Mouse (Mus musculus) forebrain, embryonic 11.5 days (tissue): ENCODE measurements at regions not wholly inside any gene's neighbourhood (a gene's known extent, or its start where the extent isn't known, plus 50 kb on each side); places are given as distances from the start of the nearest gene placed in this dataset.

Source experiments
- ATAC-seq: fragments of 200-750 bp; cut with Nextera tagmentation; replicated peaks from 2 replicates; pipeline ENCODE4 v1.8.0; 2017; ENCODE audit warnings: moderate TSS enrichment; ENCODE audit not compliant: low FRiP score
- DNase-seq: peaks from one replicate; pipeline ENCODE4 v3.0.0-alpha.2; 2017; ENCODE audit warnings: low spot score
- H3K27ac ChIP-seq: fragments of 300-500 bp; sonication (generic); 2 replicates; pipeline ENCODE4 v1.5.1; 2014; ENCODE audit warnings: low read depth, low read length
- H3K27me3 ChIP-seq: fragments of 300-500 bp; sonication (generic); 2 replicates; pipeline ENCODE4 v1.6.1; 2014; ENCODE audit warnings: mild to moderate bottlenecking, low read length, mixed read lengths; ENCODE audit not compliant: control insufficient read depth, insufficient read depth
- H3K36me3 ChIP-seq: fragments of 300-500 bp; sonication (generic); 2 replicates; pipeline ENCODE4 v1.6.1; 2014; ENCODE audit warnings: mild to moderate bottlenecking, low read length, moderate library complexity, mixed read lengths; ENCODE audit not compliant: control insufficient read depth, insufficient read depth
- H3K4me1 ChIP-seq: fragments of 300-500 bp; sonication (generic); replicated peaks from 2 replicates; pipeline ENCODE4 v1.6.1; 2014; ENCODE audit warnings: low read length, mixed read lengths; ENCODE audit not compliant: control insufficient read depth, insufficient read depth
- H3K4me2 ChIP-seq: fragments of 300-500 bp; sonication (generic); 2 replicates; pipeline ENCODE4 v1.6.1; 2014; ENCODE audit warnings: low read depth, mild to moderate bottlenecking, low read length, moderate library complexity, mixed read lengths; ENCODE audit not compliant: severe bottlenecking
- H3K4me3 ChIP-seq: fragments of 300-500 bp; sonication (generic); 2 replicates; pipeline ENCODE4 v1.5.1; 2014; ENCODE audit warnings: low read depth, low read length
- H3K9ac ChIP-seq: fragments of 300-500 bp; sonication (generic); 2 replicates; pipeline ENCODE4 v1.6.1; 2014; ENCODE audit warnings: low read length
- H3K9me3 ChIP-seq: fragments of 300-500 bp; sonication (generic); 2 replicates; pipeline ENCODE4 v1.6.1; 2016; ENCODE audit warnings: low read length, mixed read lengths; ENCODE audit not compliant: control insufficient read depth
- WGBS: fragments of 180-500 bp; shearing (Covaris S2); extraction: QIAGEN DNeasy Blood & Tissue Kit; methylation state at CpG from one replicate; pipeline ENCODE4 v1.1.7; 2014; 5-methylcytosine and 5-hydroxymethylcytosine counted together

- WGBS, result 70% methylated on average over 5 of the region's 5 CpGs
- Histone ChIP-seq H3K4me1 (no peaks in the 10 kb centered on the region), H3K4me3 (no peak overlapping the region), H3K9ac (no peak overlapping the region), H3K27ac (no peak overlapping the region), H3K4me2 (no peak overlapping the region), H3K27me3 (peaks cover 9% of the 10 kb centered on the region), H3K9me3 (no peaks in the 10 kb centered on the region), H3K36me3 (no peaks in the 10 kb centered on the region)
- no peak for DNase-seq
- ATAC-seq, result no peak
These were observed 113.2 kb downstream of the Efnb1 start for GRCm38 (mm10) chrX:99249038-99249607.

GRCm38 (mm10) chrX:99248181-99248580 is 112.3 kb downstream of the Efnb1 start:
- 82% methylated on average over 5 of the region's 5 CpGs for WGBS
- DNase-seq (no peak), ATAC-seq (no peak)
- Histone ChIP-seq H3K4me1 (no peaks in the 10 kb centered on the region), H3K27me3 (peaks cover 4% of the 10 kb centered on the region; the same call in 1 of the 2 replicates), H3K9me3 (no peaks in the 10 kb centered on the region), H3K9ac (no peak overlapping the region), H3K27ac (no peak overlapping the region), H3K4me3 (no peak overlapping the region), H3K4me2 (no peak overlapping the region), H3K36me3 (no peaks in the 10 kb centered on the region)

GRCm38 (mm10) chrX:99246704-99247103 is 110.8 kb downstream of the Efnb1 start:
- ATAC-seq, result no peak
- no peaks in the 10 kb centered on the region for H3K9me3 ChIP-seq
- H3K27me3 ChIP-seq, result peaks cover 8% of the 10 kb centered on the region; the same call in 1 of the 2 replicates
- H3K4me2 ChIP-seq, result no peak overlapping the region
- H3K27ac ChIP-seq, result no peak overlapping the region
- DNase-seq, result no peak
- 73% methylated on average over 2 of the region's 2 CpGs for WGBS
- no peak overlapping the region for H3K4me3 ChIP-seq
- no peaks in the 10 kb centered on the region for H3K4me1 ChIP-seq
- no peak overlapping the region for H3K9ac ChIP-seq
- no peaks in the 10 kb centered on the region for H3K36me3 ChIP-seq

- H3K4me3 ChIP-seq, result no peak overlapping the region
- H3K4me2 ChIP-seq, result no peak overlapping the region
- no peak for DNase-seq
- H3K27me3 ChIP-seq, result peaks cover 11% of the 10 kb centered on the region
- 90% methylated on average over 8 of the region's 8 CpGs for WGBS
- H3K27ac ChIP-seq, result no peak overlapping the region
- H3K4me1 ChIP-seq, result no peaks in the 10 kb centered on the region
- no peaks in the 10 kb centered on the region for H3K9me3 ChIP-seq
- no peak for ATAC-seq
- no peak overlapping the region for H3K9ac ChIP-seq
- H3K36me3 ChIP-seq, result no peaks in the 10 kb centered on the region
These were observed 110.1 kb downstream of the Efnb1 start for GRCm38 (mm10) chrX:99246051-99246450.

GRCm38 (mm10) chrX:99245541-99245940 is 109.6 kb downstream of the Efnb1 start:
- WGBS, result 94% methylated on average over 3 of the region's 3 CpGs
- Histone ChIP-seq H3K4me2 (no peak overlapping the region), H3K27me3 (peaks cover 11% of the 10 kb centered on the region), H3K27ac (no peak overlapping the region), H3K4me3 (no peak overlapping the region), H3K9me3 (no peaks in the 10 kb centered on the region), H3K36me3 (no peaks in the 10 kb centered on the region), H3K9ac (no peak overlapping the region), H3K4me1 (no peaks in the 10 kb centered on the region)
- DNase-seq, result no peak
- ATAC-seq, result no peak

- no peak overlapping the region for H3K27ac ChIP-seq
- H3K9ac ChIP-seq, result no peak overlapping the region
- DNase-seq, result no peak
- H3K4me3 ChIP-seq, result no peak overlapping the region
- H3K36me3 ChIP-seq, result no peaks in the 10 kb centered on the region
- no peak for ATAC-seq
- no peaks in the 10 kb centered on the region for H3K4me1 ChIP-seq
- 83% methylated on average over 5 of the region's 5 CpGs for WGBS
- H3K4me2 ChIP-seq, result no peak overlapping the region
- H3K27me3 ChIP-seq, result peaks cover 11% of the 10 kb centered on the region
- no peaks in the 10 kb centered on the region for H3K9me3 ChIP-seq
These were observed 107.3 kb downstream of the Efnb1 start for GRCm38 (mm10) chrX:99243251-99243650.

GRCm38 (mm10) chrX:99241684-99242118 is 105.8 kb downstream of the Efnb1 start:
- H3K9me3 ChIP-seq, result no peaks in the 10 kb centered on the region
- H3K36me3 ChIP-seq, result no peaks in the 10 kb centered on the region
- no peak overlapping the region for H3K4me3 ChIP-seq
- 61% methylated on average over 5 of the region's 5 CpGs for WGBS
- no peaks in the 10 kb centered on the region for H3K4me1 ChIP-seq
- H3K27ac ChIP-seq, result no peak overlapping the region
- H3K27me3 ChIP-seq, result peaks cover 9% of the 10 kb centered on the region
- no peak overlapping the region for H3K4me2 ChIP-seq
- no peak overlapping the region for H3K9ac ChIP-seq
- no peak for DNase-seq
- ATAC-seq, result no peak

GRCm38 (mm10) chrX:99233035-99233434 is 97.1 kb downstream of the Efnb1 start:
- Histone ChIP-seq H3K27ac (no peak overlapping the region), H3K4me3 (no peak overlapping the region), H3K36me3 (no peaks in the 10 kb centered on the region), H3K9me3 (no peaks in the 10 kb centered on the region), H3K4me1 (no peaks in the 10 kb centered on the region; the same call in 1 of the 2 replicates), H3K4me2 (no peak overlapping the region), H3K27me3 (peaks cover 4% of the 10 kb centered on the region), H3K9ac (no peak overlapping the region)
- WGBS, result 67% methylated on average over 3 of the region's 3 CpGs
- DNase-seq, result no peak
- no peak for ATAC-seq

- 49% methylated on average over 7 of the region's 7 CpGs for WGBS
- peaks cover 7% of the 10 kb centered on the region for H3K27me3 ChIP-seq
These were observed 96.4 kb downstream of the Efnb1 start for GRCm38 (mm10) chrX:99232331-99232730.

More at GRCm38 (mm10) chrX:99232331-99232730, 96.4 kb downstream of the Efnb1 start:
- ATAC-seq (peak; percentile 53; the same call in 1 of the 2 replicates), DNase-seq (no peak)
- Histone ChIP-seq H3K4me1 (no peaks in the 10 kb centered on the region; the same call in 1 of the 2 replicates), H3K4me2 (no peak overlapping the region), H3K27ac (no peak overlapping the region), H3K9me3 (no peaks in the 10 kb centered on the region), H3K36me3 (no peaks in the 10 kb centered on the region), H3K4me3 (no peak overlapping the region), H3K9ac (no peak overlapping the region)
